Mouse (Mus musculus): ENCODE data around the gene E2f6.
A peak's percentile ranks its signal among the peaks of the same experiment; 100 is the strongest.

Gene E2f6

GRCm38 (mm10) chr12:16850431-16851375 is 39.9 kb downstream of the E2f6 start:
- peak; percentile 74 to 75 for DNase-seq

DNA sequence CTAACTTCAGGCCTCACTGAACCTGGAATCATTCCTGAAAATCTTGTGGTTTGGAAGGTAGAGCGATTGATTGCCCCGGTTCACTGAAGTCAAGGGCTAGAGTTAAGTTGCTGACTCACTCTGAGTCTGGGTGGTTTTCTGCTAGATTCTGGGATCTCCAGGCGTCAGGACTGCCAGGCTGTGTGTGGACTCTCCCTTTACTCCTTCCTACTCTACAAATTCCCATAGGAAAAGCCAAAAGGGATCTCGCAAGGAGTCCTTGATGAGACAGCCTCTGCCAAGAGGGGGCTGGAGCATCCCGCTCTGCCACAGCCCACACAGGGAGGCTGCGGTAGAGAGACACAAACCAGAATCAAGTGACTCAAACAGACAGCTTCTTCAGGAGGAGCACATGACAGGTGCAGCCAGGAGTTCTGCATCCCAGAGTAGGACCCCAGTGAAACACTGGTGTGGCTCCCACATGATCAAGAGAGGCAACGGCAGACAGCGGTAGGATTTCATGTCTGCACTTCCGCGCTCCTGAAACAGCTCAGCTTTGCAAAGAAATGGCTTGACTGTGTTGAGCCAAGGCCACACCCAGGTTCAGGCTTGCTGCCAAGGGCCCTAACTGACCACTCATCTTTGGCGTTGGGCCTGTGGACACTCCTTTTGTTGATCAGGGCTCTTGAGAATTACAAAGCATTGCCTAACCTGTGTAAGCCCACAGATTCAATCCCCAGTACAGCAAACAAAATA is 42.8 kb downstream of the E2f6 start:
- DNase-seq: peak; percentile 73 to 74

GRCm38 (mm10) chr12:16855632-16856305 is 45.0 kb downstream of the E2f6 start:
- peak; percentile 86 to 91 for DNase-seq

DNA sequence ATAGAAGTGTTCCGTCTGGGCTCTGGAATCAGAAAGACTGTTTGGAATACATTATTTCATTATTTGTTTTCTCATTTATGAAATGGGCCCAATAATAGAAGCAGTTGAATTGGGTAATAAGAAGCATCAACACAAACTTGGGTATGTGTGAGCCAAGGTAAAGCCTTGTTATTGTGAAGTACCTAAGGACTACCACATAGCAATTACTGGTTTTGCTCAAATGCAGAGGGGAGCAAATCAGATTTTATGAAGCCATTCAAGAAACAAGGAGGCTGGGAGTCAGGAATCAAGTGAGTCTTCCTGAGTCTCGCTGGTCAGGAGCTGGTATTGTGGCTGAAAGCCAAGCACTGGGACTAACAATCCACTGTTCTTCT is 45.5 kb downstream of the E2f6 start:
- DNase-seq: no peak

- DNase-seq: no peak
Observed at GRCm38 (mm10) chr12:16858081-16858480, 47.3 kb downstream of the E2f6 start.

- no peak for DNase-seq
Observed at GRCm38 (mm10) chr12:16859781-16860180, 49.0 kb downstream of the E2f6 start.

DNA sequence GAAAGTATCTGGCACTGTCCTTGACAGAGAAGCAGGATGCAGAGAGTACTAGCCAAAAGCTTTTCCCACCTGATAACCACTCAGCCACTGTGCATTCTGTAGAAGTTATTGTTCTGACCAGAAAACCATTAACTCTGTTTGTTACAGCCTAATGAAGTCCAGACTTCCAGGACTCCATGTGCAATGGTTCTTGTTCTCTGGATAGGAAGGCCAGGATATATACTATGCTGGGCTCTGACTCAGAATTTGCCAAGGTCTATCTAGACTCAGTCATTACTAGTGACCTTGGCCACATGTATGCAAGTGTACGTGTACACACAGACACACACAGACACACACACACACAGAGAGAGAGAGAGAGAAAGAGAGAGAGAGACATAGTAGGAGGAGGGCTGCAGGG is 49.8 kb downstream of the E2f6 start:
- no peak for DNase-seq

GRCm38 (mm10) chr12:16860961-16861360 is 50.2 kb downstream of the E2f6 start:
- no peak for DNase-seq

- no peak for DNase-seq
Observed at GRCm38 (mm10) chr12:16864477-16864876, 53.7 kb downstream of the E2f6 start.

DNA sequence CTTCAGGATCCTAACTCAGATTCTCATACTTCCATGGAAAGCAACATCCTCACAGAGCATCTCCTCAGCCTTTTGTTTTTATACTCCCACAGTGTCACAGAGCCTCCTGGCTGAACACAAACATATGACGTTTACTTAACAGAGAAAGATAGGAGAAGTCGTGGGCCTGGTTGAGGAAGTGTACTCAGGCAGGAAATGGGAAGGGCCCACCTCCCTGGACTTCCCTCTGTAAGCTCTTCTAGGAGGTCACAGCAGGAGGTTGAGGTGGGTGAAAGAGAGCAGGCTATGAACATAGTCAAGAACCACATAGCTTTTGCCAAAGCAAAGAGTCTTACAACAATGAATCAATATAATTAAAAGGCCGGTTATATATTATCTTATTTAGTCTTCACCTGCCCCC is 55.1 kb downstream of the E2f6 start:
- DNase-seq: no peak

DNA sequence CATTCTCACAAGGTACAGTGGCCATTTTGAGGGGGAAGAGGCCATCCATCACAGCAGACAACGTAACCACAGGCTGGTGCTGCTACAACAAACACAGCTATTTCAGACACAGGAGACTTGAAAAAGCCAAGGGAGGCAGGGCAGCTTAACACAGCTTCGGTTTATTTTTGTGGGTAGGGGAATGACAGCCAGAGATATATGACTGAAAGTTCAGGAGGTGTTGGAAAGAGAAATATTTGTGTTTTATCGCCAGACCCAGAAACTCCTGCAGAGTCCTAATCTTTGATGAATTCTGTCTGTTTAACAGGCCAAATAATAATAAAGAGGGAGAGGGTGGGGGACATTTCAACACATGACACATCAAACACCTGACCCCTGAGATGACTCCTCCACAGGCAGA is 55.7 kb downstream of the E2f6 start:
- DNase-seq: no peak

DNA sequence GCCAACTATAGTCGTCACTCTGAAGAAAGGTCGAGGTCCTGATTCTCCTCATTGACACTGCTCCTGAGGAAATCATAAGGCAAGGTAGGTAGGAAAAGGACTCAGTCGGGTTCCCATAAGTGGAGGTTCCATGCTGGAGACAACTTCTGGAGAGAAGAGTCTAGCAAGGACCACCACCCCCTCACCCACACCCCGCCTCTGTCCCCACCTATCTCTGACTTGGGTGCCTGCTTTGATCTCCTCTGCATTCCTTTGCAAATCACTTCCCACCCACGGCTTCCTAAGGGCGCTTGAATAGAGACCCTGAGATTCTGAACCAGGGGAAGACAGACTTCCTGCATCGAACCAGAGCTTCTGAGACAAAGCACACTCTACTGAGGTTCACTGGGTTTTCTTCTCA is 56.5 kb downstream of the E2f6 start:
- DNase-seq: no peak

- DNase-seq: no peak
Observed at GRCm38 (mm10) chr12:16868618-16869017, 57.9 kb downstream of the E2f6 start.

GRCm38 (mm10) chr12:16869091-16869778 is 58.5 kb downstream of the E2f6 start:
- no peak for DNase-seq

GRCm38 (mm10) chr12:16869870-16870404 is 59.2 kb downstream of the E2f6 start:
- no peak for DNase-seq

GRCm38 (mm10) chr12:16870405-16871068 is 59.8 kb downstream of the E2f6 start:
- DNase-seq: peak; percentile 75 to 78

DNA sequence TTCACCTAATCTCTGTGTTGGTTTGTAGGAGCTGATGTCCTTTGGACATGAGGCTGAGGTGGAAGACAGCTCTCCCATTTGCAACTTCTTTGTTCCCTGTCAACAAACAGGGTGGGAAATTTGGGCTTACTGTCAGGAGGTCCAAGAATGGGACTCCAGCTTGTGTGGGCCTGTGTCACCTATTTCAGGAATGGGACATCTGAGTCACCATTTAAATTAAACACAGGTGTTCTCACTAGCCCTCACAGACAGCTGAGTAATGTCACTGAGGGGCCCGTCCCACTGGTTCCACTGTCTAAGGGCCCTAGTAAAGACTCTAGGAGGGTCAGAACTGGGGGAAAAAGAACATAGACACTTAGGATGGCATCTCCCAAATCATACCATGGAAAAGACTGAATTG is 61.2 kb downstream of the E2f6 start:
- no peak for DNase-seq

GRCm38 (mm10) chr12:16872926-16873464 is 62.2 kb downstream of the E2f6 start:
- DNase-seq: no peak

GRCm38 (mm10) chr12:16873549-16873948 is 62.8 kb downstream of the E2f6 start:
- DNase-seq: peak; percentile 61 to 76

GRCm38 (mm10) chr12:16874086-16874485 is 63.3 kb downstream of the E2f6 start:
- peak; percentile 50 to 51 for DNase-seq

- no peak for DNase-seq
Observed at GRCm38 (mm10) chr12:16875269-16875668, 64.5 kb downstream of the E2f6 start.

- DNase-seq: no peak
Observed at GRCm38 (mm10) chr12:16875678-16876077, 64.9 kb downstream of the E2f6 start.
